Mouse (Mus musculus): ENCODE results near the gene Tbx3. TPM values are rescaled to one million over a fixed set of nuclear protein-coding genes. Genes with fewer than 3 reads are reported as not detected.

The Tbx3 gene
- polyA plus RNA-seq (2012; rRNA removed; ENCODE audit: low replicate concordance), result 203 and 484 TPM in 2 replicates

DNA sequence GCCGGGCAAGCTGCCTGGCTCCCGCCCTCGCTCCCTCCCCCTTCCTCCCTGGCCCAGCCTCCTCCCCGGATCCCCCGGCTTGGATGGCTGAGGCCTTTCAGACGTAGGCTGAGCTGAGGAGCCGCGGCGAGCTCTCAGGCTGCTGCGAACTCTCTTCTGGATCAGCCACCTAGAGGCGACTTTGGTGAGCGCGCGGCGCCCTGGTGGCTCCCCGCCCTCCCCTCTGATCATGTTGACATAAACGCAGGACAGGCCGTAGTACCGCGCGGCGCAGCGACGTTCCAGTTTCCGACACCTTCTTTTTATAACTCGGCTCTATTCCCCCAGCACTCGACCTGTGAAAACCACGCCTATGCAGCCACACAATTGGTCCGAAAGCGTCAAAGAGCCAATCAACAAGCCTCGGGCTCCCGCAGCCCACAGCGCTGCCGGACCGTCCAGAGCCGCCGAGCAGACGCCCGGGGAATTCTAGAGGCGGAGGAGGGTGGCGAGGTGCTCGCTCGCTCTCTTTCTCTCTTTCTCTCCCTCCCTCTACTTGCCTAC lies at the start of gene Tbx3:
Gene Tbx3 (plus strand): TSS at position 104 of the 543 bp plus-strand sequence.

Other genes starting within 250 kb of the Tbx3 start
- gene Tbx5, start 162.0 kb downstream of the Tbx3 start, polyA plus RNA-seq (2012; rRNA removed; ENCODE audit: low replicate concordance), result not detected in 2 replicates